Mouse (Mus musculus) lung, postnatal 25 days (tissue): Measurements from ENCODE around the gene Lrpap1.

Experiments
- DNase-seq: peaks from one replicate; pipeline ENCODE4 v3.0.0; 2022; ENCODE audit warnings: low spot score

Lrpap1 gene

GRCm38 (mm10) chr5:35056604-35057432 is 48.7 kb downstream of the Lrpap1 start, which contains the start of gene Dok7:
Gene Dok7, plus strand, starts transcription at chr5:35056766.
- peak; percentile 21 for DNase-seq

GRCm38 (mm10) chr5:35055076-35055475 is 50.5 kb downstream of the Lrpap1 start:
- peak; percentile 46 for DNase-seq

DNA sequence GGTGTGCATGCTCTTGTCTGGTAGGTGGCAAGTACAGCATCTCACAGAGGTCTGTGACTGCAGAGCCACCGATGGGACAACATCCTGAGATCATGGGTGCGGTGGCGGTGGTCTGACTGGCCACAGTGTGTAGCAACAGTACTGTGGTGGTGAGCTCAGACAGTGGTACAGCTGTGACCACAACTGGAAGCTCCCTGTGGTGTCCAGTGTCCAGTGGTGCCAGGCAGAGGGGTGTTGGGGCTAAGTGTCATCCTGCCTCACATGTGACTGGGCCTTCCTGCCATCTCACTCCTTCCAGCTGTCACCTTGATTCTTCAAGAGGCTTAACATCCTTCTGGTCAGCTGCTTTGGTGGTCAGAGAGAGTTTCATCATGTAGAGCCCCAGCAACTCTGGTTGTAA is 50.9 kb downstream of the Lrpap1 start:
- no peak for DNase-seq

GRCm38 (mm10) chr5:35050541-35050940 is 55.0 kb downstream of the Lrpap1 start:
- DNase-seq = no peak

- peak; percentile 84 for DNase-seq
These were observed 62.5 kb downstream of the Lrpap1 start for GRCm38 (mm10) chr5:35043110-35043451.

GRCm38 (mm10) chr5:35042431-35043109 is 63.0 kb downstream of the Lrpap1 start:
- no peak for DNase-seq
